11 mouse cellular contexts compared by ENCODE assay signal in the genomic region with DNA sequence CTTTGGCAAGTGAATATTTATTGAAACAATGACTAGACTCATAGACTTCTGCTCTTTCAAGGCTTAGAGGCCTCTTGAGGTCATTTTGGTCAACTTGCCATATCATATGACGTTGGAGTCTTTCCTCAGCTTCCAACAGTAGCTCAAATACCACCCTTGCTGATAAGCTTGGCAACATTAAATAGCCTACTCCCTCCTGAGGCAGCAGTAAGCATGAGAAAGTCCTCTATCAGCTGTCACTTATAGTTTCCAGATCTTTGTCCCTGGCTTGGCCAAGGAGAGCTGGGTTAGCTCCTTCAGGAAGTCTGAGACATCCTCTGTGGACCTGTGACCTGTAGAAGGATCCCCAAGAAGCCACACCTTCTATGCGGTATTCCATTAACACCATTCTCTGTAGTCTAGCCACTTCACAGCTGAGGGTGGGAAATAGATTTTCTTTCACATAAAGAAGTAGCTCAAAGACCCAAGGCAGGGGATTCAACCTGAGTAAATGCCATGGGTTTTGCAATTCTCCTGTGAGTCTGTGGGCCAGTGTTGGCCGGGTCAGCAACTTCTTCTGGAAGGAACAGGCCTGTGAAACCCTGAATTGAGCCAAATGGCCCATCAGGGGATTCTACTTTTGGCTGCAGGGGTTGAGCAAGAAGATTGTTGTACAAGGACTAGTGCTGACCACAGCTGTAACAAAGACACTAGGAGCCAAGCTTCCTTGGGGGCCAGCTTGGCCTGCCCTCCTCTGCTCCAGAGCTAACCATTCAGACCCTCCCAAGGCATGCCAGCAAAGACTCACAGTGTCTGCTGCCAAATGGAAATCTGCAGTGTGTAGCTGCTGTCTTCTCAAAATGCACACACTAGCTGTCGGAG.
DNase-seq lines count a peak whose midpoint lies in the region; ATAC-seq lines count a peak whose summit lies in the region.
"Had no signal": no experiment of that assay in that cellular context is flagged by ENCODE, and none has a peak within 500 bp of the region (broad histone marks: within the 10 kb centered on the region; RNA-seq: fewer than 3 reads in every experiment).

No protein-coding gene starts in this region.

- H3K9ac ChIP-seq in heart, embryonic 16.5 days (ENCODE audit: low read length) = no peak overlapping the region

- peak overlapping the region; percentile 3; the same call in 1 of the 2 replicates for H3K27ac ChIP-seq in heart, embryonic 16.5 days (ENCODE audit: low read length)
- H3K27ac ChIP-seq: hindbrain, embryonic 10.5 days had no signal

- H3K4me1 ChIP-seq in heart, embryonic 16.5 days (ENCODE audit: control insufficient read depth, insufficient read depth, low read length) = peaks cover 13% of the 10 kb centered on the region

- H3K4me2 ChIP-seq in heart, embryonic 16.5 days (ENCODE audit: low read depth, low read length) = no peak overlapping the region

- no peak overlapping the region for H3K4me3 ChIP-seq in heart, embryonic 16.5 days (ENCODE audit: low read length)
- H3K4me3 ChIP-seq: hindbrain, embryonic 10.5 days had no signal

- DNase-seq in ovary, postnatal 36 days (ENCODE audit: low spot score) = peak; percentile 27
- no peak for DNase-seq in ovary, postnatal 14 days (ENCODE audit: low spot score)
- peak; percentile 85 for DNase-seq in gastrocnemius, adult 18-20 months (ENCODE audit: low spot score)
- DNase-seq in lung, postnatal 4 days = peak; percentile 32 to 85
- DNase-seq in cerebellum, adult 8-10 months = no peak
- DNase-seq in spleen, postnatal 14 days (ENCODE audit: low spot score in 2 of 2) = no peak
- DNase-seq: kidney, adult 8-10 months; right cerebral cortex, postnatal 25 days had no signal

- WGBS in heart, embryonic 16.5 days = 66% methylated on average over 4 of the region's 4 CpGs

- ATAC-seq in heart, embryonic 16.5 days (replicated peaks; ENCODE audit: extremely low read depth, insufficient read depth, low FRiP score) = peak; percentile 65
- ATAC-seq: activated CD4-positive, CD25-positive, alpha-beta regulatory T cell, adult 4 months had no signal

- no peaks in the 10 kb centered on the region for H3K9me3 ChIP-seq in heart, embryonic 16.5 days (replicated peaks; ENCODE audit: control insufficient read depth, low read length)
- H3K9me3 ChIP-seq: hindbrain, embryonic 10.5 days had no signal

- H3K36me3 ChIP-seq in heart, embryonic 16.5 days (ENCODE audit: control insufficient read depth, insufficient read depth) = no peaks in the 10 kb centered on the region
- H3K36me3 ChIP-seq: hindbrain, embryonic 10.5 days had no signal

- H3K27me3 ChIP-seq in heart, embryonic 16.5 days (ENCODE audit: control insufficient read depth, insufficient read depth, low read length) = 0 out of 2 replicates have a peak, but pooled peaks cover 6% of the 10 kb centered on the region

Comparison
In these comparisons a context has a peak if more than half of its experiments do, and no peak if none do; other contexts are left out.
1. DNase-seq: peak in ovary, postnatal 36 days (single experiment), gastrocnemius, adult 18-20 months (single experiment) and lung, postnatal 4 days (2 of 2); none in ovary, postnatal 14 days (single experiment), cerebellum, adult 8-10 months (single experiment) and spleen, postnatal 14 days (0 of 2).